Mouse (Mus musculus) hindbrain, postnatal 0 days (tissue): Measurements from ENCODE around the gene Chchd4. TPM values are rescaled to one million over a fixed set of nuclear protein-coding genes. Genes with fewer than 3 reads are reported as not detected.

ENCODE experiments used
- ATAC-seq: fragments of 200-750 bp; cut with Nextera tagmentation; 2 replicates; pipeline ENCODE4 v1.8.0; 2017; ENCODE audit warnings: mild to moderate bottlenecking, moderate TSS enrichment, moderate library complexity
- DNase-seq: peaks from one replicate; pipeline ENCODE4 v3.0.0-alpha.2; 2015; ENCODE audit warnings: low spot score
- H3K27ac ChIP-seq: fragments of 300-500 bp; sonication (generic); 2 replicates; pipeline ENCODE4 v1.5.1; 2014; ENCODE audit warnings: mild to moderate bottlenecking
- H3K27me3 ChIP-seq: fragments of 300-500 bp; sonication (generic); 2 replicates; pipeline ENCODE4 v1.6.1; 2014; ENCODE audit warnings: low read length, mixed read lengths; ENCODE audit not compliant: insufficient read depth
- H3K36me3 ChIP-seq: fragments of 300-500 bp; sonication (generic); 2 replicates; pipeline ENCODE4 v1.6.1; 2014; ENCODE audit warnings: low read length, mixed read lengths; ENCODE audit not compliant: insufficient read depth
- H3K4me1 ChIP-seq: fragments of 300-500 bp; sonication (generic); 2 replicates; pipeline ENCODE4 v1.6.1; 2014; ENCODE audit warnings: antibody characterized with exemption, low read length, mixed read lengths; ENCODE audit not compliant: insufficient read depth
- H3K4me2 ChIP-seq: fragments of 300-500 bp; sonication (generic); 2 replicates; pipeline ENCODE4 v1.6.1; 2014; ENCODE audit warnings: low read depth, mild to moderate bottlenecking, low read length, moderate library complexity, mixed read lengths
- H3K4me3 ChIP-seq: fragments of 300-500 bp; sonication (generic); 2 replicates; pipeline ENCODE4 v1.5.1; 2014; ENCODE audit warnings: low read length
- H3K9ac ChIP-seq: fragments of 300-500 bp; sonication (generic); replicated peaks from 2 replicates; pipeline ENCODE4 v1.6.1; 2014; ENCODE audit warnings: mild to moderate bottlenecking, low read length, moderate library complexity, mixed read lengths
- H3K9me3 ChIP-seq: fragments of 300-500 bp; sonication (generic); 2 replicates; pipeline ENCODE4 v1.6.1; 2016; ENCODE audit warnings: low read length, mixed read lengths
- CTCF ChIP-seq: IDR thresholded peaks from 2 replicates; pipeline ENCODE4 v1.5.1; 2016; ENCODE audit warnings: antibody characterized with exemption, control low read depth, low read depth
- WGBS: fragments of 180-500 bp; shearing (Covaris S2); extraction: QIAGEN DNeasy Blood & Tissue Kit; methylation state at CpG from one replicate; pipeline ENCODE4 v1.1.7; 2014; 5-methylcytosine and 5-hydroxymethylcytosine counted together
- polyA plus RNA-seq: library from polyadenylated mRNA; unstranded; fragments of >200 nt; fragmentation: Nextera tagmentation; extraction: Ambion mirVana; gene quantifications from 2 replicates; pipeline ENCODE4 v1.2.1, GENCODE M21; 2015
- total RNA-seq: library from RNA; depleted of rRNA; stranded (reverse); fragments of >200 nt; gene quantifications from 2 replicates; pipeline ENCODE4 v1.2.3, GENCODE M21; 2014; rRNA removed

Gene Chchd4
- total and polyA plus RNA-seq, 2 experiments from 2014 or later = 15.0 to 32.1 TPM

DNA sequence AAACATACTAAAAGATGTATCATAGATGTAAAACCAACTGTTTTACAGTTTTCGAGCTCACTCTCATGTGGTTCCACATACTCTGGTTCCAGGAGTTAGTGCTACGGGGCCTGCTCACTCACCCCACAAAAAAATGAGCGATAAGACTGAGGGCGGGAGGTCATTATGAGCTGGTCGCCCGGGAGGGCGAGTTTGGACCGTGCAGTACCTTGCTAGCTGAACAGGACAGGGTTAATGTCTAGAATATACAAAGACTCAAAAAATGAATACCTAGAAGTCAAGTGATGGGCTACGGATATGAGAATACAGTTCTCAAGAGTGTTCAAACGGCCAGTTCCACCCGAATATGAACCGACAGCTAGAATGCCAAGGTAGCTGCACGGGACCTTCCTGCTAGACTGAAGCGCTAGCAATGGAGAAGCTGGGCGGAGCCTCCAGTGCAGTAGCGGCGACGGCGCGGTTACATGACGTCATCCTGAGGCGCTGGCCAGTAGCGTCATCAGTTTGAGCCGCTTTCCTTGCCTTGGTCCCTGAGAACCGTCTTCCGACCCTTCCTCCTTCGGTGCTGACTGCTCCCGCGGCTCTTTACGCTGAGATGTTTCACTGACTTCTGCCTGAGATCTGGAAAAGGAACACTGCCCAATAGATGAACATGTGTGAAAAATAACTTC is 32.7 kb downstream of the Chchd4 start:
- peak; percentile 98 for DNase-seq
- Histone ChIP-seq H3K9ac (peak overlapping the region; percentile 74), H3K4me3 (peak overlapping the region; percentile 57), H3K36me3 (no peaks in the 10 kb centered on the region), H3K9me3 (no peaks in the 10 kb centered on the region), H3K4me2 (peak overlapping the region; percentile 97), H3K27me3 (no peaks in the 10 kb centered on the region), H3K27ac (peak overlapping the region; percentile 88), H3K4me1 (peaks cover 4% of the 10 kb centered on the region; the same call in 1 of the 2 replicates)
- peak; percentile 98 for ATAC-seq
- WGBS = 2% methylated on average over 30 of the region's 30 CpGs
- TF ChIP-seq CTCF = no peak

DNA sequence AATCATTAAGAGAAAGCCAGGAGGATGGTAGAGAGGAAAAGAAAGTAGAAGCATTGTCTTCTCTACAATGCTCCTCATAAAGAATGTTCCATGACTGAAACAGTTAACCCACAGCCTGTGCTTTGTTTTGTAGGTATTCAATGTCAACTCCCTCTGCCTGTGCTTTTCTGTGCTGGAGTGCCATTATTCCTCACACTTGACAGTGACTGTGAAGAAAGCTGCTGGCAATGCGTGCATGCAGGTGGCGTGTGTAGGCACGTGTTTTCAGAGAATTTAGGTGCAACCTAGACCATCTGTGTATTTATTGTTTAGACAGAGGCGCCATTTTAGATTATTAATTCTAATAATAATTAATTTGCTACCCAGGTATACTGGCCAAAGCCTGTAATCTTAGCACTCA is 49.2 kb downstream of the Chchd4 start:
- 41% methylated on average over 4 of the region's 4 CpGs for WGBS
- Histone ChIP-seq H3K4me3 (no peak overlapping the region), H3K9ac (no peak overlapping the region), H3K36me3 (no peaks in the 10 kb centered on the region), H3K4me2 (no peak overlapping the region), H3K4me1 (no peaks in the 10 kb centered on the region), H3K9me3 (no peaks in the 10 kb centered on the region), H3K27ac (no peak overlapping the region), H3K27me3 (no peaks in the 10 kb centered on the region)
- TF ChIP-seq CTCF = no peak
- DNase-seq (no peak), ATAC-seq (no peak)

DNA sequence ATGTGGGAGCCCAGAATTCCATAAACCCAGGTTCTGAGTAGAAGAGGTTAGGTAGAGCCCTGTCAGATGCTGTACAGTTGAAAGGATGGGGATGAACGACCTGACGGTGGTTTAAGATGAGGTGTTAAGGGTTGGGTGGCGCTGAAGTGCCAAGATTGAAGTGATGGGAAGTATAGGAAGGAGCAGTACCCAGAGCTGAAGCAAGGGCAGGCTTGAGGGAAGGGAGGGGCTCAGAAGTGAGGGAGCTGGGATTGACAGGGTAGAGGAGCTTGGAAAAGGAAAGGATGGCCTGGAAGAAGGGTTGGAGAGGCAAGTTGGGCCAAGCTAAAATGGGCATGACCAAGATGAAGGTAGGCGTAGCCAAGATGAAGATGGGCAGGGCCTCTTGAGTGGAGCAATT is 51.7 kb downstream of the Chchd4 start:
- H3K4me3 ChIP-seq = no peak overlapping the region
- H3K36me3 ChIP-seq = no peaks in the 10 kb centered on the region
- H3K9me3 ChIP-seq = no peaks in the 10 kb centered on the region
- 74% methylated on average over 4 of the region's 4 CpGs for WGBS
- no peaks in the 10 kb centered on the region for H3K4me1 ChIP-seq
- DNase-seq (no peak), ATAC-seq (no peak)
- no peak for TF ChIP-seq CTCF
- no peak overlapping the region for H3K27ac ChIP-seq
- no peak overlapping the region for H3K4me2 ChIP-seq
- H3K27me3 ChIP-seq = no peaks in the 10 kb centered on the region
- H3K9ac ChIP-seq = no peak overlapping the region

DNA sequence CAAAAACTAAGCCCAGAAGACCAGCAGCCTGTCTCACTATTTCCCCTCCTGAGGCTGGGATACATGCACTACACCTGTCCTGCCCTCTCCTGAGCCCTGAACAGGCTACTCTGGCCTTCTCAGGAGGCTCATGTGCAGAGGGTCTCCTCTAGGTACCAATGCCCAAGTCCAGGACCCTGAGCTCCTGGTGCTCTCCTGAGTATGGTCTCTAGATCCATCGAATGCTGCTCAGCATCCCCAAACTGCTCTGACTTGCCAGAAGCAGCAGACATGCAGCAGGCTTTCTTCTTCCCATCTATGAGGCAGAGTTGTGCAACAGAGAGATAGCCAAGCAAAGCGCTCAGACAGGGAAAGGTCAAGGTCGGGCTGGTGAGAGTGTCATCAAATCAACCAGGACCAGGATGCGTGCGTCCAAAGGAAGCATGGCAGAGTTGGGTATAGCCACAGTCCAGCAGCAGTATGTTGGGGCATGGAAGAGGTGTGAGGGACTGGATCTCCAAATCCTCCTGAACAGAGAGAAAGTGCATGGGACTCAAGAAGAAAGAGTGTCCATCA is 56.0 kb downstream of the Chchd4 start:
- H3K4me1 ChIP-seq = no peaks in the 10 kb centered on the region
- H3K9ac ChIP-seq = no peak overlapping the region
- DNase-seq (no peak), ATAC-seq (no peak)
- H3K36me3 ChIP-seq = no peaks in the 10 kb centered on the region
- no peak overlapping the region for H3K4me2 ChIP-seq
- no peak overlapping the region for H3K27ac ChIP-seq
- WGBS = 75% methylated on average over 5 of the region's 5 CpGs
- no peaks in the 10 kb centered on the region for H3K27me3 ChIP-seq
- no peaks in the 10 kb centered on the region for H3K9me3 ChIP-seq
- TF ChIP-seq CTCF = no peak
- H3K4me3 ChIP-seq = no peak overlapping the region

DNA sequence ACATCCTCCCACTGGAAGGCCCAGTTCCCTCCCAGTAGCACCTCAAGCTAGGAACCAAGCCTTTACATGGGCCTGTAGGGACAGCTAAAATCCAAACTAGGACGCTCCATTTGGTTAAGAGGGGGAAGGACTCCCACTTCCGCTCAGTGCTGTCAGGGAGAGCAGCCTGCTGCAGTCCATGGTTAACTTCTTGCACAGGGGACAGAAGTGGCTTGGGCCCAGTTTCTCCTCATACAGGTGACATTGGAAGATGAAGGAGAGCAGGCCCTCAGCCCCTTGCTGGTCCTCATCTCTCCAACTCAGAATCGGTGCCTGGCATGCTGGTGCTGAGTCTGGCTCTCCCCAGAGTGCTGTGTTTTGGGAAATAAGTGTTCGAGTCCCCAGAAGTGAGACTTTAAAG is 57.2 kb downstream of the Chchd4 start:
- no peak overlapping the region for H3K4me3 ChIP-seq
- 0 out of 2 replicates have a peak, but pooled peaks cover under 1% of the 10 kb centered on the region for H3K27me3 ChIP-seq
- H3K4me1 ChIP-seq = no peaks in the 10 kb centered on the region
- DNase-seq = no peak
- H3K36me3 ChIP-seq = no peaks in the 10 kb centered on the region
- no peak overlapping the region for H3K4me2 ChIP-seq
- TF ChIP-seq CTCF = no peak
- H3K27ac ChIP-seq = no peak overlapping the region
- no peak for ATAC-seq
- no peaks in the 10 kb centered on the region for H3K9me3 ChIP-seq
- 87% methylated on average over 4 of the region's 4 CpGs for WGBS
- no peak overlapping the region for H3K9ac ChIP-seq

DNA sequence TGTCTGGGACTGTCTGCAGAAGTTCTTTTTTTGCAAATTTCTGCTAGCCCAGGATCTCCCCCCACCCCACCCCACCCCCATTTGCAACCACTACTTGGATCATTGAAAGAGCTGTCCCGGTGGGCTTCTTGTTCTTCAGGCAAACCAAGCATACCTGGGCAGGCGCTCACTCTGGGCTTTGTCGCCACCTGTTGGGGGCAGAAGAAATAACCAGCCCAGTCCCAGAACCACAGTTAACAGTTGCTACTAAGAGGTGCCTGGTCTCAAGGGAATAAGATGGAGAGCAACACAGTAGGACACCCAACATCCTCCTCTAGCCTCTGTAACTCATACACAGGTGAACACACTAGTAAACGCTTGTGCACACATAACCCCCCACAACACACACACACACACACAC is 58.5 kb downstream of the Chchd4 start:
- DNase-seq (peak; percentile 76), ATAC-seq (peak; percentile 40; the same call in 1 of the 2 replicates)
- no peak overlapping the region for H3K4me3 ChIP-seq
- 3% methylated on average over 4 of the region's 4 CpGs for WGBS
- H3K9ac ChIP-seq = no peak overlapping the region
- H3K27me3 ChIP-seq = peaks cover 10% of the 10 kb centered on the region
- no peak overlapping the region for H3K4me2 ChIP-seq
- TF ChIP-seq CTCF = peak; percentile 82
- peaks cover 6% of the 10 kb centered on the region; the same call in 1 of the 2 replicates for H3K4me1 ChIP-seq
- no peaks in the 10 kb centered on the region for H3K36me3 ChIP-seq
- no peak overlapping the region for H3K27ac ChIP-seq
- no peaks in the 10 kb centered on the region for H3K9me3 ChIP-seq

Other genes with a start within 250 kb of the Chchd4 start
- gene Wnt7a, start 62.2 kb downstream of the Chchd4 start, total RNA-seq = 10.6 and 11.4 TPM in 2 replicates
- 5.8 and 6.2 TPM in 2 replicates for gene Wnt7a, start 62.2 kb downstream of the Chchd4 start, polyA plus RNA-seq
- gene Tmem43, start 157 bp upstream of the Chchd4 start, total RNA-seq = 72.7 and 79.5 TPM in 2 replicates
- gene Tmem43, start 157 bp upstream of the Chchd4 start, polyA plus RNA-seq = 47.8 and 49.1 TPM in 2 replicates
- gene Xpc, start 42.3 kb upstream of the Chchd4 start, total RNA-seq = 10.8 and 15.9 TPM in 2 replicates
- 11.9 and 14.5 TPM in 2 replicates for gene Xpc, start 42.3 kb upstream of the Chchd4 start, polyA plus RNA-seq
- gene Lsm3, start 42.4 kb upstream of the Chchd4 start, total RNA-seq = 38.0 and 40.9 TPM in 2 replicates
- 179 and 184 TPM in 2 replicates for gene Lsm3, start 42.4 kb upstream of the Chchd4 start, polyA plus RNA-seq
- 78.2 and 85.6 TPM in 2 replicates for gene Slc6a6, start 210.5 kb upstream of the Chchd4 start, total RNA-seq
- gene Slc6a6, start 210.5 kb upstream of the Chchd4 start, polyA plus RNA-seq = 116 and 119 TPM in 2 replicates